Mouse (Mus musculus) brain, adult 2 months (tissue): ENCODE measurements around the gene Eif2s2.

Experiments used
- DNase-seq: peaks from one replicate; pipeline ENCODE4 v3.0.0; 2011; ENCODE audit warnings: low read depth, low spot score

The Eif2s2 gene

GRCm38 (mm10) chr2:154893045-154893385 lies 280 bp upstream of the Eif2s2 start:
- DNase-seq, result no peak

GRCm38 (mm10) chr2:154891585-154891984 lies 1.1 kb downstream of the Eif2s2 start:
- DNase-seq, result no peak

DNA sequence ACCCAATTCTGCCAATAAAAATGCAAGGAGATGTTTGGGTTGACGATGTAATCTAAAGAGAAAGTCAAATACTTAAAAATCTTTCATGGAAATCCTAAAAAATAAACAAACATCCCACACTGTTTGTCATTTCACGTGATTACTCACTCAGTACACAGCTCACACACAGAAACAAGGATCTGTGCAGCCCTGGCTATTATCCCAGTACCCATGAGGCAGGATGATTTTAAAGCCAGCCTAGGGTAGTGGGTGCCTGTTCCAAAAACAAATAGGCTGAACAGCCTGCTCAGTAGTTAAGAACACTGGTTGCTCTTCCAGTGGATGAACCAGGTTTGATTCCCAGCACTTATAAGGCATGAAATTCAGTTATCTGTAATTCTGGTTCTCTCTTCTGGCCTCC lies 16.1 kb downstream of the Eif2s2 start:
- DNase-seq, result peak; percentile 52

DNA sequence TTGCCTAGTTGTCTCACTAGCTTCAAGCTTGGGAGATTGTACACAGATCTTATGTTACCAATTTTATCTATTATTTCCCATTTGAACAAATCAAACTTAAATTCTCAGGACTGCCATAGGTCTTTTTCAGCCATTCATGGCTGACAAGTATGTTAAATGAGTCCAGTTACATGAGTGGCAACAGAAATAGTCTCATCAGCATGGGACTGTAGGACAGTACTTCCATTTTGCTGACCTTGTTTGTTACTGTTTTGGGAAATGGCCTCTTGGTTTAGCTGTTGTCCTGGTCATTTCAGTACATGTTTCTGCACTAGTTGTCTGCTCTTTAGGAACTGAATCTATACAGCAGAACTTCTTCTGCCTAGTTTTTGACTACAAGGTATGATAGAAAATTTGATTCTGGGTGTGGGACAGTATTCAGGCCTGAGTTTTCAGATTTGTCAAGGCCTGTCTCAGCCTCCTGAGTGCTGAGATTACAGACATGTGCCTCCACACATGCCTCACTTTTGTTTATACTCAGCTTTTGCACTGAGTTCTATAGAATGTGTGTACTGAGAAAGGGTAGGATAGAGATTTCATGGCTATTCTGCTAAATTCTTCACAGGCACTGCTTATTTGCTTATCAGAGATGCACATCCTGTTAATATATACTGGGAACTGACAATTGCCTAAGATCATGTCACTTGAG lies 22.6 kb downstream of the Eif2s2 start:
- DNase-seq, result no peak

DNA sequence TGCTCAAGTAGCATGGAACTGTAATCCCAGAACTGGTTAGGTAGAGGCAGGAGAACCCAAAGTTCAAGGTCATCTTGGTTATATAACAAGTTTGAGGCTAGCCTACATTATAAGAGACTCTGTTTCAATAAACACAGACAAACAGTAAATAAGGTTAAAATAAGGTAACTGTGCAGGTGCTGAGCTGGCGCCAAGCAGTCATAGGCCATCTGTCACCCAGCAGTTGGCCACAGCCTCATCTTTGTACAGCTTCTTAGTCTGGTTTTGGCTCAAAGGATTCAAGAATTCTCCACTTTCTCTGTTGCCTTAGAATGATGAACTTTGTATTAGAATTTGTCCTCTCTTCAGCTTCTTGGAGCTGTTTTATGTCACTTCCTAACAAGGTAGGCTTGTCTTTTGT lies 24.6 kb downstream of the Eif2s2 start:
- DNase-seq, result peak; percentile 89

DNA sequence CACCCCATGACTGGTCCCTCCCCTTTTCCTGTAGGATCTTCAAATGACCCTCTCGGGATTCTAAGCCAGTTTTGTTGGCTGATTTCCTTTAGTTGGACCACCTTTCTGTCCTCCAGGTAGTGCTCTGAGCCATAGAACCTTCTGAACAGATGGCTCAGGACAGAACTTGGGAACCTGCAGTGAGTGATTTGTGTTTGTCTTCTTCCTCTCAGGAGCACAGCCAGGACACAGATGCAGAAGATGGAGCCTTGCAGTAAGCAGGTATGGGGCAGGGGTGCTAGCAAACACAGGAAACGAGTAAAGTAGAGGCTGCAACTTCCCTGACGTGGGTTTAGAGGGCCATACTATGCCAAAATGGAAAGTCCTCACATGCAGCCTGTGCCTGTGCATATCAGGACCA lies 27.0 kb downstream of the Eif2s2 start:
- peak; percentile 62 for DNase-seq

- peak; percentile 53 for DNase-seq
Measured at GRCm38 (mm10) chr2:154863672-154864071, 29.1 kb downstream of the Eif2s2 start.

DNA sequence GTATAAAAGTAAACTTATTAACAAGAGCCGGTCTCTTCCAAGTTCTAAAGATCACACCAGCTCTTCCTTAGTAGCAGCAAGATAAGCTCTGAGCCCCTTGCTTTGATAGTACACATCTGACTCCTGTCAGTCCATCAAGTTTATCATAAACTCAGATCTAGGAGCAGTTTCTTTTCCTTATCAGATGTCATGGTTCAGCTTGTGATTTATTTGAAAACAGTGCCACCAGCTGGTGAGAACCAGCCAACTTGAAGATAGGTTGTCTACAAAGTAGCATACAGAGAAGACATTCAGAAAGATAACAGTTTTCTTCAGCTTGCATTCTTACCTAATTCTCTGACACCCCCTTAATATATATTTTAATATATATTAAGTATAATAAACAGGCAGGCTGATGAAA lies 37.4 kb downstream of the Eif2s2 start:
- peak; percentile 87 for DNase-seq

GRCm38 (mm10) chr2:154848086-154848485 lies 44.6 kb downstream of the Eif2s2 start:
- peak; percentile 41 for DNase-seq

- no peak for DNase-seq
Measured at GRCm38 (mm10) chr2:154836537-154836936, 56.2 kb downstream of the Eif2s2 start.

DNA sequence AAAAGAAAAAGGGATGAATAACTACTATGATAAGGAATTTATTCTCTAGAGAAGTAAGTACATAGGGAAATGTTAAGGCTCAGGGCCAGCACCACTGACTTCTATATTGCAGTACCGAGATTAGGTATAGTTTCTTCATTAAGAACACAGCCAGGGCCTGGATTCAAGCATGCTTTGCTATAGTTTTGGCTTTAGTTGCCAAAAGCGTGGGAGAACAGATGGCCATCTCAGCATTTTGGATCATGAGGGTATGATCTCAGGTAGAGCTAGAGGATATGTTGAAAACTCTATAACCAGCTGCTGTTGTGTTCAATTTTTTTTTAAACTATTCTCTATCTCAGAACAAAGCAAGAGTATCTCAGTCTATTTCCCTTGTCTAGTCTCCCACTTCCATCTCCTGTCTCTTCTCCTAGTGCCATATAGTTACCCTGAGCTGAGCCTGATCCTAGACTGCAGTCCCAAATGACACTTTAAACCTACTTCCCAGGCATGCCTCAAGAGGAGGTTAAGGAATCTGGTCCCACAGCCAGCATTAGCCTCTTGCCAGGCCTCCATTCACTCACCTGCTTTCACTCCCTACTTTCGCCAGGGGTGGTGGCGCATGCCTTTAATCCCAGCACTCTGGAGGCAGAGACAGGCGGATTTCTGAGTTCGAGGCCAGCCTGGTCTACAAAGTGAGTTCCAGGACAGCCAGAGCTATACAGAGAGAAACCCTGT lies 58.4 kb downstream of the Eif2s2 start:
- DNase-seq, result peak; percentile 91

GRCm38 (mm10) chr2:154832471-154832870 lies 60.3 kb downstream of the Eif2s2 start:
- DNase-seq, result peak; percentile 12

GRCm38 (mm10) chr2:154827521-154827920 lies 65.2 kb downstream of the Eif2s2 start:
- DNase-seq, result no peak

- no peak for DNase-seq
Measured at GRCm38 (mm10) chr2:154826054-154826538, 66.6 kb downstream of the Eif2s2 start.
